Mouse (Mus musculus) bone marrow, adult 2 months (tissue): Measurements from ENCODE around the gene Hnf4a. TPM values are rescaled to one million over a fixed set of nuclear protein-coding genes. Genes with fewer than 3 reads are reported as not detected.

ENCODE experiments used
- H3K27ac ChIP-seq: fragments of 200-500 bp; 2 replicates; pipeline ENCODE4 v1.5.1; 2012; ENCODE audit warnings: low read depth, mild to moderate bottlenecking, control low read depth, inconsistent platforms, low read length; ENCODE audit not compliant: control insufficient read depth, poor library complexity, insufficient read depth
- H3K4me1 ChIP-seq: fragments of 200-500 bp; 2 replicates; pipeline ENCODE4 v1.6.1; 2011; ENCODE audit warnings: low read length; ENCODE audit not compliant: control insufficient read depth, insufficient read depth
- H3K4me3 ChIP-seq: fragments of 200-500 bp; replicated peaks from 2 replicates; pipeline ENCODE3; 2011; ENCODE audit warnings: mild to moderate bottlenecking, low read depth, low read length, control low read depth; ENCODE audit not compliant: control insufficient read depth
- CTCF ChIP-seq: fragments of 200-500 bp; IDR thresholded peaks from 2 replicates; pipeline ENCODE4 v1.5.1; 2011; ENCODE audit warnings: low read length, control low read depth; ENCODE audit not compliant: control insufficient read depth, insufficient read depth
- POLR2A ChIP-seq: fragments of 200-500 bp; IDR thresholded peaks from 2 replicates; pipeline ENCODE4 v1.6.1; 2011; ENCODE audit warnings: low read depth, mild to moderate bottlenecking, control low read depth, low read length, borderline replicate concordance; ENCODE audit not compliant: control insufficient read depth
- WGBS: fragments of 180-500 bp; shearing (Covaris S2); methylation state at CpG from one replicate; pipeline ENCODE4 v1.1.7; 2018; 5-methylcytosine and 5-hydroxymethylcytosine counted together
- polyA plus RNA-seq: library from polyadenylated mRNA; stranded (reverse); fragments of >200 nt; gene quantifications from 2 replicates; pipeline ENCODE4 v1.2.4, GENCODE M21; 2011; ENCODE audit warnings: low replicate concordance; ENCODE audit not compliant: missing spikeins, insufficient read depth, insufficient read length

Gene Hnf4a
- polyA plus RNA-seq, 1 experiment, result 3.0 TPM

- 87% methylated on average over 7 of the region's 7 CpGs for WGBS
- H3K4me1 ChIP-seq, result no peaks in the 10 kb centered on the region; the same call in 1 of the 2 replicates
- H3K4me3 ChIP-seq, result no peak overlapping the region
- H3K27ac ChIP-seq, result no peak overlapping the region
- TF ChIP-seq CTCF (no peak), POLR2A (no peak)
Measured at GRCm38 (mm10) chr2:163608008-163608407, 101.4 kb downstream of the Hnf4a start.

DNA sequence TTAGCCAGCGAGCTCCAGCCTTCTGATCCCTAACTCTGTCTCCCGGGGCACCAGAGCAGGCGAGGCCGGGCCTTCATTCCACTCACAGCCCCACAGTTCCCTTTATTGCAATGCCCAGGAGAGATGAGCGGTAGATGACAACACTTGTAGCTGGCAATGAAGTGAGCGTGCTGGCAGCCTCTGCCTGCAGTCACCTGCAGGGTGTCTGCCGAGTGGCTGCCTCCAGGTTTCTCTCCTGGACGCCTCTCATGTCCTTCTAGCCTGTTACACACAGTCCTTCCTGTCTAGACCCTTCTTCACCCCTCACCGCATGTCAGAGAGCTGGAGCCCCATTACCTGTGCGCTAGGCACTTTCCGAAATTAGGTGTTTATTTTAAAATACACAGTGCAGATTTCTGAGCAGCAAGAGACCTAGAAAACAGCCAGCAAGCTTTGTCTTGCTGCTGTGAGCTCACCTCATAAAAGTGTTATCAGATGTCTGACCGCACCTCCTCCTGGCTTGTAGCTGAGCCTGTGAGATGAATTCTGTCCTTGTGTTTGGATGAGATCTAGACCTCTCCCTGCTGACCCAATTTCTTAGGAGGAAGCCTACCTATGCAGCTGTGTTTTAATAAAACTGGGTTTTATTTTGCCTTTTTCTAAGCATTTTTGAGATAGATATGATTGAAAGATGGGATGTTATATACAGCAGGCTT, 102.8 kb downstream of the Hnf4a start:
- Histone ChIP-seq H3K27ac (no peak overlapping the region), H3K4me1 (no peaks in the 10 kb centered on the region), H3K4me3 (no peak overlapping the region)
- TF ChIP-seq POLR2A (no peak), CTCF (no peak)
- 86% methylated on average over 12 of the region's 12 CpGs for WGBS

GRCm38 (mm10) chr2:163611176-163611575, 104.6 kb downstream of the Hnf4a start:
- H3K4me3 ChIP-seq, result no peak overlapping the region
- 82% methylated on average over 9 of the region's 9 CpGs for WGBS
- no peak overlapping the region for H3K27ac ChIP-seq
- TF ChIP-seq POLR2A (no peak), CTCF (no peak)
- H3K4me1 ChIP-seq, result no peaks in the 10 kb centered on the region

DNA sequence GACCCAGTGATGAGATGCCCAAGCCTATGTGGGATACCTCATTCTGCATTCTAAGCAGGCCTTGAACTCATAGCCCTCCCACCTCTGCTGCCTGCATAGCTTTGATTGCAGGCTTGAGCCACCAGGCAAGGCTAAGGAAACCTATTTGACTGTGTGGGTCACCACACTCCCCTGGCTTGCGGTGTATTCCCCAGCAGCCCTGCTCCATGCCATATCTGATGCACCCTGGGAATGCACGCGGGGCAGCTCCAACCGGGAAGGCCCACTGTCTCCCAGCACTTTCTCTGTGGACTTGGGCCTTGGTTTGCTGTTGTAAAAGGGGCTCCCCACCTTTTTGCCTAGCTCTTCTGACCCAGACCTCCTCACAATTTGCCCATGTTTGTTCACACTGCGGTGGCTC, 106.6 kb downstream of the Hnf4a start:
- peak overlapping the region; percentile 6; the same call in 1 of the 2 replicates for H3K27ac ChIP-seq
- no peaks in the 10 kb centered on the region for H3K4me1 ChIP-seq
- WGBS, result 97% methylated on average over 5 of the region's 5 CpGs
- no peak for TF ChIP-seq CTCF
- no peak for TF ChIP-seq POLR2A
- no peak overlapping the region for H3K4me3 ChIP-seq

DNA sequence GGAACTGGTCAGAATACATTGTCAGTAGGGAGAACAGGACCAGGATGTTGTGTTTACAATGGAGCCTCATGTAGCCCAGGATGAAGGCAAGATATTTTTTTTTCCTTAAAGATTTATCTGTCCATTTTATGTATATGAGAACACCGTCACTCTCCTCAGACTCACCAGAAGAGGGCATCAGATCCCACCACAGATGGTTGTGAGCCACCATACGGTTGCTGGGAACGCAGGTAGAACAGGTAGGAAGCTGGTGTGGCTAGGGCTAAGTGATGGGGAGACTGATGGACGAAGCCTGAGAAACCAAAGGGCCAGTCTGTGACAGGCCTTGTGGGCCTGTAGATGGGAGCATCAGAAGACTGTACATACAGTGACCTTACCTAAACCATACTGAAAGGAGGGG, 107.4 kb downstream of the Hnf4a start:
- Histone ChIP-seq H3K27ac (no peak overlapping the region), H3K4me1 (no peaks in the 10 kb centered on the region), H3K4me3 (no peak overlapping the region)
- TF ChIP-seq POLR2A (no peak), CTCF (no peak)
- WGBS, result 88% methylated on average over 4 of the region's 4 CpGs

DNA sequence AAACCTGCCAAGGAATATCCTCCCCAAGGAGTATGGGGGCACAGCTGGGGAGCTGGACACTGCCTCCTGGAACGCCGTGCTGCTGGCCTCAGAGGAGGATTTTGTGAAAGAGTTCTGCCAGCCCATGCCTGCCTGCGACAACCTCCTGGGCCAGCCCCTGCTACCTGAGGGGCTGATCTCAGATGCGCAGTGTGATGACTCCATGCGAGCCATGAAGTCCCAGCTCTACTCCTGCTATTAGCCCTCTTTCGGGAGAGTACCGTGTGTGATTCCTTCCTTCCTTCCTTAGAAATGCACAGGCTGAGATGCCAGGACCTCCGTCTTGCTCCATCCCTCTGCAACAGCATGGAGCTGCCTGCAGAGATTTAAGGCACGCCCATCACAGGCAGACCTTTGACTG, 108.8 kb downstream of the Hnf4a start:
- Histone ChIP-seq H3K27ac (no peak overlapping the region), H3K4me3 (no peak overlapping the region), H3K4me1 (no peaks in the 10 kb centered on the region)
- TF ChIP-seq POLR2A (no peak), CTCF (no peak)
- WGBS, result 90% methylated on average over 9 of the region's 9 CpGs

- no peak for TF ChIP-seq CTCF
- TF ChIP-seq POLR2A, result no peak
- no peaks in the 10 kb centered on the region for H3K4me1 ChIP-seq
- WGBS, result 80% methylated on average over 4 of the region's 4 CpGs
- H3K27ac ChIP-seq, result no peak overlapping the region
- H3K4me3 ChIP-seq, result no peak overlapping the region
Measured at GRCm38 (mm10) chr2:163615906-163616651, 109.5 kb downstream of the Hnf4a start.

DNA sequence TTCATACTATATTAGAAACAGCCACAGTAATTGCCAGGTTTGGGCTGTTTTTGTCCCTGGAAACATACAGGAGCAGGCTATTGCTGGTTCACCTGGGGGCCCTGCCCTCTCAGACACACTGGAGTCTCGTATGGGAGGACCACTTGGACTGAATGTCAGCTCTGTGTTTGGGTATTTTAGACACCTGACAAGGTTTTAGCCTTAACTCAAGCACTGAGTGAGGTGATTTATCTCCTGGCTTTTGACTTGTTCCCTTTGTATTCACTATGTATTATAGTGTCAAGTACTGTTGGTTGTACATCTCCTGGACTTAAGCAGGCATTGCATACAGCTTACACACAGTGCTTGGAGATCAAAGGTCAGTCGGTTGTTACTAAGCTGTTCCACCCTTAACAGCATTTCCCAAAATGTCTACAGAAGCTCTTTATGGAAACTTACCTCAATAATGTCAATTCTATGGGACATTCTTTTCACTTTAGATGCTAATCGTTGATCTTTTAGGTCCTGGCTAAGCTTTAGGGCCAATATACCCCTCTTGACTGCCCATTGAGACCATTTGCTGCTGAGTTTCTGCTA, 110.1 kb downstream of the Hnf4a start:
- Histone ChIP-seq H3K4me3 (no peak overlapping the region), H3K4me1 (no peaks in the 10 kb centered on the region), H3K27ac (no peak overlapping the region)
- WGBS, result 57% methylated on average over 3 of the region's 3 CpGs
- TF ChIP-seq CTCF (no peak), POLR2A (no peak)
